Mouse (Mus musculus): Measurements from ENCODE around the gene Pde1c. TPM values are rescaled to one million over a fixed set of nuclear protein-coding genes. Genes with fewer than 3 reads are reported as not detected.

Gene Pde1c
- total RNA-seq, 2 experiments from 2014 or later: 0.85 to 2.1 TPM

Other genes starting within 250 kb of the Pde1c start
- gene Lsm5, start 135.6 kb upstream of the Pde1c start, total RNA-seq (2015; ENCODE audit: low replicate concordance): 21.9 and 39.1 TPM in 2 replicates
- 28.7 and 34.6 TPM in 2 replicates for gene Lsm5, start 135.6 kb upstream of the Pde1c start, total RNA-seq (2017; ENCODE audit: low replicate concordance)
- 4.6 and 12.5 TPM in 2 replicates for gene Avl9, start 145.8 kb upstream of the Pde1c start, total RNA-seq (2015; ENCODE audit: low replicate concordance)
- gene Avl9, start 145.8 kb upstream of the Pde1c start, total RNA-seq (2017; ENCODE audit: low replicate concordance): 9.7 and 13.4 TPM in 2 replicates
- 42.7 and 44.9 TPM in 2 replicates for gene Kbtbd2, start 228.7 kb upstream of the Pde1c start, total RNA-seq (2015; ENCODE audit: low replicate concordance)
- gene Kbtbd2, start 228.7 kb upstream of the Pde1c start, total RNA-seq (2017; ENCODE audit: low replicate concordance): 172 and 196 TPM in 2 replicates

All from erythroblast, adult 5-6 weeks (primary cell).